Mouse (Mus musculus): ENCODE measurements around the gene Klf15.
A peak's percentile ranks its signal among the peaks of the same experiment; 100 is the strongest.

The Klf15 gene

GRCm38 (mm10) chr6:90462181-90462706 lies at the start of gene Klf15:
TSS of gene Klf15 (plus strand) at chr6:90462576.
- peak; percentile 88 to 93 for DNase-seq

DNA sequence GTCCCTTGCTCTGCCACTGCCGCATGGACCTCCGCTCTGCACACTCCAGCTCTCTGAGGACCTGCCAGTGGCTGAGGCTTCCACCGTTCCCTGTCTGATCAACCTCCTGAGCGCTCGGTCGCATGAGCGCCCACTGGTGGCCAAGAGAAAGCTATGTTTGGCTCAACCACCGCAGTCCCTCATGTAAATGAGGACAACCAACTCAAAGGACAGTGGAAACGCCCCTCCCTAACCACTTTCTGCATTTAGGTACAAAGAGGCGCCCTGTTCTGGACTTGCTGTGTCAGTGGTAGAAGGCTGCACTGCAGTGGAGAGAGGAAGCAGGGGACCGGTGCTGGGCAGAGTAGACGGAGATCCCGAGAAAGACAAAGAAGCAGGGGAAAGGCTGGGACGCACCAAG lies 39.8 kb upstream of the Klf15 start:
- DNase-seq, result peak; percentile 82 to 85

- DNase-seq, result no peak
These were observed 37.0 kb upstream of the Klf15 start for GRCm38 (mm10) chr6:90425361-90425760.

- no peak for DNase-seq
These were observed 36.4 kb upstream of the Klf15 start for GRCm38 (mm10) chr6:90426003-90426402.

- peak; percentile 76 to 78 for DNase-seq
These were observed 33.9 kb upstream of the Klf15 start, which contains the start of gene Cfap100 for GRCm38 (mm10) chr6:90428380-90428974. TSS of gene Cfap100 (minus strand) at chr6:90428797.

GRCm38 (mm10) chr6:90429911-90430310 lies 32.5 kb upstream of the Klf15 start:
- DNase-seq, result no peak

DNA sequence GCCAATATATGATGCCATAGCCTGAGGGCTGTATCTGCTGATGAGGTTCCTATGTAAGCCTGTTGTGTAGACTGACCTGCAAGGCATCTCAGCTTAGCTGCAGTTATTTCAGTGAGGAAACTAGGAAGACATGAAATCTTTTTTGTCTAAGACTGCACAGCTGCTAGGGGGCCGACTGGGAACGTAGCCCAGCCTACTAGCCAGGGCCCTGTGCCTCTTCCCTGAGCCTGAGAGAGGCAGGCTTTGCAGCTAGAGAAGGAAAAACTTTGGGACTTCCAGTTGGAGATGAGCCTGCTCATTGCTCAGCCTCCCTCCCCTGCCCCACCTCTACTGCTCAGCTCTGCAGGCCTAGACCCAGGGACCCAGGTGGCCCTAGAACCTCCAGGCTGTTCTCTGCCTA lies 30.9 kb upstream of the Klf15 start:
- DNase-seq, result no peak

DNA sequence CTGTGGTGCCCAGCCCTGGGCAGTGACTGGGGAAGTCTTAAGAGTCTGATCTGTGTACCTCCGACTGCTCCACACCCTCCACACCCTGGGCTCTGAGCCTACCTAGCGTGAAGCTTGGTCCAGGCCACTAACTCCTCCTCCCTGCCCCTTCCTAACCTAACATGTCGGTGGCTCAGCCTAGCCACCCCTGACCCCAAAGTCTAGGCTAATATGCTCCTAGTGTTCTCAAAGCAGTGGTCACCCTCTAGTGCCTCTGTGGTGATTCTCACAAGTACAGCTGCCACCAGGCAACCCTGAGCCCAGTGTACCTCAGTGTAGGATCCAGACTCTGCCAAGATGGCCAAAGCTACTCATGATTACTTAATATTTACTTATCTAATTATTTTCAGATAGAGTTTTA lies 27.7 kb upstream of the Klf15 start:
- DNase-seq, result no peak

GRCm38 (mm10) chr6:90435195-90435618 lies 27.2 kb upstream of the Klf15 start:
- peak; percentile 86 to 90 for DNase-seq

DNA sequence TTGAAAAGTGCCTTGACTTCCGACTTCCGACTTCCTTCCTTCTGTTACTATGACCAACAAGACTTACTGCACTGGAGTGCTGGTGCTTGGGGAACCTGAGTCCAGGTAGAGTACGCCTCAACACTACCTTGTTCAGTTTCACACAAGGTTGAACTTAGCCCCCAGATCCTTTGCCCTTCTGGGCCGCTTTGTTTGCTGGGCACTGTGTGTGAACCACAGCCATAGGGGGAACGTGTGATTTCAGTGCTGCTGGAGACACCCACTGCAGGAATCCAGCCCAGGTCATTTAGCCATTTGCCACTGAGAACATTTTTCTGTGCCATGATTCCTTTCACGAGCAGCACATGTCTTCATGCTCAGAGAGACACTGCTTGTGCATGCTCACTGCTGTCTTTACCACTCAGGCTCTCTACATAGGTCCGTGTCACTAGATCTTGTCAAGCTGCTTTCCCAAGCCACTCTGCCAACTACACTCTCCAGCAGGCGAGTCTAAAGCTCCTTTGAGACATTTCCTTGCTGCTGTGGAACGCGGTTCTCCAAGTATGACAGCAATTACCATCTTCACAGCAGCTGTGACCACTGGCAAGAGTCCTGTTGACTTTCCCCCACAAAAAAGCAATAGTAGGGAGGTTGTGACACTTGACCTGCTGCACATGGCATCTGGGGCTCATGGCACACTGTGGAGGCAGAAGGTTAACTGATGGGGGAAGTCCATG lies 26.0 kb upstream of the Klf15 start:
- DNase-seq, result no peak

- no peak for DNase-seq
These were observed 25.3 kb upstream of the Klf15 start for GRCm38 (mm10) chr6:90437041-90437440.

GRCm38 (mm10) chr6:90446883-90447282 lies 15.5 kb upstream of the Klf15 start:
- DNase-seq, result no peak

DNA sequence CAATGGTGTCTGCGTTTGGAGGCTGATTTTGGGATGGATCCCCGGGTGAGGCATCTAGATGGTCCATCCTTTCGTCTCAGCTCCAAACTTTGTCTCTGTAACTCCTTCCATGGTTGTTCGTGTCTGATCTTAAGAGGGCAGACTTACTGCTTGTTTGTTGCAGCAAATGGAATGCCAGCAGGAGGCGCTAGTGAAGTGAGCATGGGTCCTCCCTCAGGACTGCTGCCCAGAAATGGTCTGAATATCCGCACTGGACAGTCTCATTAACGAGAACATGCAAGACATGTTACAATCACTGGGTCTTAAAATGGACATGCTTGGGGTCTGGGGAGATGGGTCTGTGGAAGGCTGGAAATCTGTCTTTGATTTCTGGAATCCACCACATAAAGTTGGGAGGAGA lies 12.2 kb upstream of the Klf15 start:
- peak; percentile 89 to 90 for DNase-seq

DNA sequence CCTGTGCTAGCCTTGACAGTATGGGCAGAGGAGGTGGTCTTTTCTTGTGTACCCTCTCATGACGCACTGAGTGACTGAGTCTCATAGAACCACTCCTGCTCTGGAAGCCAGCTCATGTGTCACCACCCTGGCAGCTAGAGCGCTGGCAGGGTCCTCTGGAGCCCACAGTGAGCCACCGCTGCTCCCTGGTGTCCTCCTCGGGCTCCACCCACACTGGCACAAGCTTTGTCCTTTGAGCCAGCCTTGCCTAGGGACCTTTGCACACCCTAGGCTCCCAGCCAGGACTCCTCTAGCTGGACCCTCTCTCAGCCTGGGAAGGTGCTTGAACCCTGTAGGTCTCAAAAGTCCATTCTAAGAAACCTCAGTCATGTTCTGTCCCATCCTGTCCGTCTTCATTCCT lies 11.7 kb upstream of the Klf15 start:
- DNase-seq, result peak; percentile 29 to 32

DNA sequence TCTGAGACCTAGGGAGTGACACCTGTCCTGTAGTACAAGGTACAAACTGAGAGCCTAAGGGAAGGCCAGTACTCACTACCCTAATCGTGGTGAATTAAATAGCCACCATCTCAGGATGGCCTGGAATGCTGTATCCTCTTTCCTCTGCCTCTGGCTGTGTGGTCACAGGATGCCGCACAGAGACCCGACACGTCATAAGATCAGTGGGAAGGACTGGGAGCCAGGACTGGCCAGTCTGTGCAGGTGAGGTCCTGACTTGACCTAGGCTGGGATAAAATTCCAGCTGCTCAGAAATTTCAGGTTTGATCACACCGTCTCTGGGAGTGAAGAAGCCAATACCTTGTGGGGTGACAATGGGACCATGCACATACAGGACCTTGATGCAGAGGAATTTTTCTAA lies 10.9 kb upstream of the Klf15 start:
- no peak for DNase-seq

DNA sequence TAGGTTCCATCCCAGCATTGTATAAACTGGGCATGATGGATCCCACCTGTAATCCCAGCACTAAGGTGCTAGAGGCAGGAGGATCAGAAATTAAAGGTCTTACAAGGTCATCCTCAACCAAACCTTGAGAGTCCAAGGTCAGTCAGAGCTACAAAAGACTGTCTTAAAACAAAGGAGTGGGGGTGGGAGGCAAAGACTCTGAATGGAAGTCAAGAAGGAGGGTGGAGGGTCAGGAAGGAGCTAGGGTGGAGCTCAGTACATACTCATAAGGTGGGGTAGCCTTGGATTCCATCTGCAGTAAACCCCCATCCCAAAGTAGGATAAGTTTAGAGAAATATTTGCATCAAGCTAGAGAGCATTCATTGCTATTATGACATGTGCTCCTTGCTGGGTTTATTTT lies 9.8 kb upstream of the Klf15 start:
- DNase-seq, result no peak

DNA sequence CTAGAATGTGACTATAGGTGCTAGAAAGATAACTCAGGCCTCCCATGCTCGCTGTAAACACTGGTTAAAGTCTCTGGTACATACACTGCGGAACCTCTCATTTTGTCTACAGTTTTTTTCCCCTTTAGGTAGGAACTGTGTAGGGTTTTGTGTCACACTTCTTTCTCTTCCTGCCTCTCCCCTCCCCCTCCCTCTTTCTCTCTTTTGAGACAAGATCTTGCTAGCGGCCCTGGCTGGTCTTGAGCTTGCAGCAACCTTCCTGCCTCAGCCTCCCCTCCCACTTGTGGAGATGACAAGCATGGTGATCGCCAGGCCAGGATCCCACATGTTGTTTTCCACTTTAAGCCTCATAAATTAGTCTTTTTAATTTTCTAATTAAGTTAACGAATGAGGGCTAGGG lies 8.6 kb upstream of the Klf15 start:
- no peak for DNase-seq

GRCm38 (mm10) chr6:90457421-90457820 lies 5.0 kb upstream of the Klf15 start:
- no peak for DNase-seq

DNA sequence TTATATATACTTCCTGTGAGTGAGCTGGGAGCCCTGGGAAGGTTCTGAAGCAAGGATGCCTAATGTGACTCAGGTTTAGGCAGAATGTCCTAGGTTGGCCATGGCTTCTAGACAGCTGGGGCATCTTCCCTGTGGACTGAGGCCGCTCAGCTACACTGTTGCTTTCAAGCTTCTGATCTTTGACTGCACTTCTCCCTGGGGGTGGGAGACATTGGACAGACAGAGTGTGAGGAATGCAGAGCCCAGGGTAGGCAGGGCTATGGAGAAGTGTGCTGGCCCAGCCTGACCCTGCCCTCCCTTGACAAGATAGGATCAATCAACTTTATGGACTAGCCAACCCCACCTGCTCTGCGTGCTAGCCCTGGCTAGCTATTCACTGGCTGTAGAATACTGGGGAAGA lies 1.2 kb upstream of the Klf15 start:
- no peak for DNase-seq

- DNase-seq, result peak; percentile 13 to 30
These were observed 605 bp upstream of the Klf15 start for GRCm38 (mm10) chr6:90461771-90462170.

GRCm38 (mm10) chr6:90462841-90463227 lies 458 bp downstream of the Klf15 start:
- peak; percentile 39 to 56 for DNase-seq

- DNase-seq, result peak; percentile 71 to 76
These were observed 969 bp downstream of the Klf15 start for GRCm38 (mm10) chr6:90463228-90463862.

DNA sequence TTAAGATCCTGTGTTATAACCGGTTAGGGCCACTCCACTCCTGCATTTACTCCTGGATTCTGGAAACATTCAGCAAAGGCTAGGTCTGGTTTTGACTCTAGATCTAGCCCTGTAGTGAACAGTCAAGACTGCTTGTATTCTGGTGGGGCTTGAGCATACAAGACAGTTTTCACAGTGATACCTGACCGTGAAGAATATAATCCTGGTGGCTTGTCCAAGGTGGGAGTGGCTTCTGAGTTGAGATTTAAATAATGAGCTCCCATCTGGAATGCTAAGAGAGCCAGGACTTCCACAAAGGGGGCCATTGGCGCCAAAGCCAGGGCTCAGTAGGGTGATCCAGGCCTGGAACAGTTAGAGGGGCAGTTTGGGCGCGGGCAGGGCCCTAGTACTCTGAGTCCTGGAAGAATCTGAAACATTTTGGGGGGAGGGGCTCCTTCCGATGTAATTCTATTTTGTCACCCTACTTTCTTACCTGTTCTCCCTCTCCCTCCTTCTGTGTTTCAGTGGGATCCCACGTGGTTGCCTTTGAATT lies 1.6 kb downstream of the Klf15 start:
- DNase-seq, result peak in 1 of 2 experiments; percentile 18
